Mouse (Mus musculus) liver, embryonic 15.5 days (tissue): ENCODE data around the gene Mthfd2l. TPM values are rescaled to one million over a fixed set of nuclear protein-coding genes. Genes with fewer than 3 reads are reported as not detected.

Source experiments
- polyA plus RNA-seq: library from polyadenylated mRNA; unstranded; fragments of >200 nt; fragmentation: Nextera tagmentation; extraction: Ambion mirVana; gene quantifications from 2 replicates; pipeline ENCODE4 v1.2.1, GENCODE M21; 2015

The Mthfd2l gene
- polyA plus RNA-seq, 1 experiment from 2014 or later: 6.7 TPM

Other genes with a start within 250 kb of the Mthfd2l start
- gene Cxcl5, start 171.8 kb upstream of the Mthfd2l start, polyA plus RNA-seq: 0.40 and 0.69 TPM in 2 replicates
- gene Ppbp, start 162.6 kb upstream of the Mthfd2l start, polyA plus RNA-seq: 141 and 147 TPM in 2 replicates
- 267 and 300 TPM in 2 replicates for gene Pf4, start 158.7 kb upstream of the Mthfd2l start, polyA plus RNA-seq
- not detected in 2 replicates for gene Cxcl3, start 145.0 kb upstream of the Mthfd2l start, polyA plus RNA-seq
- gene Cxcl15, start 136.6 kb upstream of the Mthfd2l start, polyA plus RNA-seq: not detected in 2 replicates
- gene Cxcl1, start 39.9 kb upstream of the Mthfd2l start, polyA plus RNA-seq: 2.7 and 3.1 TPM in 2 replicates
- not detected in 2 replicates for gene Cxcl2, start 27.2 kb upstream of the Mthfd2l start, polyA plus RNA-seq
- 0.05 TPM in 1 of 2 replicates, not detected in the other for gene Epgn, start 96.3 kb downstream of the Mthfd2l start, polyA plus RNA-seq
- 0.07 and 0.15 TPM in 2 replicates for gene Ereg, start 143.5 kb downstream of the Mthfd2l start, polyA plus RNA-seq
- not detected in 2 replicates for gene Areg, start 208.5 kb downstream of the Mthfd2l start, polyA plus RNA-seq